Mouse (Mus musculus) heart, embryonic 10.5 days (tissue): ENCODE measurements around the gene Hoxa9. TPM values are rescaled to one million over a fixed set of nuclear protein-coding genes. Genes with fewer than 3 reads are reported as not detected.
A peak's percentile ranks its signal among the peaks of the same experiment; 100 is the strongest.

Experiments used
- DNase-seq: peaks from one replicate; pipeline ENCODE4 v3.0.0-alpha.2; 2017; ENCODE audit warnings: low spot score
- H3K27ac ChIP-seq: fragments of 300-500 bp; sonication (generic); 2 replicates; pipeline ENCODE4 v1.5.1; 2016; ENCODE audit warnings: mild to moderate bottlenecking
- H3K27me3 ChIP-seq: fragments of 300-500 bp; sonication (generic); 2 replicates; pipeline ENCODE4 v1.6.1; 2016; ENCODE audit warnings: mild to moderate bottlenecking; ENCODE audit not compliant: poor library complexity, insufficient read depth, severe bottlenecking
- H3K36me3 ChIP-seq: fragments of 300-500 bp; sonication (generic); 2 replicates; pipeline ENCODE4 v1.6.1; 2016; ENCODE audit warnings: mild to moderate bottlenecking, moderate library complexity
- H3K4me1 ChIP-seq: fragments of 300-500 bp; sonication (generic); 2 replicates; pipeline ENCODE4 v1.6.1; 2016; ENCODE audit warnings: mild to moderate bottlenecking
- H3K4me3 ChIP-seq: fragments of 300-500 bp; sonication (generic); 2 replicates; pipeline ENCODE4 v1.5.1; 2016; ENCODE audit warnings: mild to moderate bottlenecking, moderate library complexity
- H3K9me3 ChIP-seq: fragments of 300-500 bp; sonication (generic); 2 replicates; pipeline ENCODE4 v1.6.1; 2016; ENCODE audit warnings: mild to moderate bottlenecking, moderate library complexity
- WGBS: fragments of 180-500 bp; shearing (Covaris S2); methylation state at CpG from one replicate; pipeline ENCODE4 v1.1.7; 2016; 5-methylcytosine and 5-hydroxymethylcytosine counted together
- microRNA counts: library from miRNA; unstranded; fragments of <30 nt; microRNA quantifications from one replicate; lab custom pipeline; 2017
- microRNA-seq: library from miRNA; unstranded; fragments of <30 nt; microRNA quantifications from one replicate; pipeline ENCODE4, GENCODE M21; 2017
- polyA plus RNA-seq: library from polyadenylated mRNA; unstranded; fragments of >200 nt; fragmentation: Nextera tagmentation; extraction: Ambion mirVana; gene quantifications from 2 replicates; pipeline ENCODE4 v1.2.1, GENCODE M21; 2016

Hoxa9 gene
- polyA plus RNA-seq, 1 experiment from 2014 or later, result 5.6 TPM

GRCm38 (mm10) chr6:52177061-52177735 is 53.7 kb downstream of the Hoxa9 start, which contains the start of gene 5730596B20Rik:
Gene 5730596B20Rik (plus strand): TSS chr6:52177498.
- H3K4me3 ChIP-seq, result peak within 1 kb of the TSS; percentile 62
- H3K27me3 ChIP-seq, result peaks cover 100% of the 10 kb centered on the region
- H3K27ac ChIP-seq, result peak within 1 kb of the TSS; percentile 87
- no peaks in the 10 kb centered on the region for H3K36me3 ChIP-seq
- no peaks in the 10 kb centered on the region for H3K9me3 ChIP-seq
- peaks cover 20% of the 10 kb centered on the region for H3K4me1 ChIP-seq
- peak; percentile 75 for DNase-seq
- under 1% methylated on average over 36 of the region's 36 CpGs for WGBS

GRCm38 (mm10) chr6:52176391-52176790 is 54.5 kb downstream of the Hoxa9 start:
- Histone ChIP-seq H3K36me3 (no peaks in the 10 kb centered on the region), H3K27ac (peak overlapping the region; percentile 87), H3K9me3 (no peaks in the 10 kb centered on the region), H3K4me3 (peak overlapping the region; percentile 62), H3K27me3 (peaks cover 100% of the 10 kb centered on the region), H3K4me1 (peaks cover 28% of the 10 kb centered on the region)
- no peak for DNase-seq
- WGBS, result 1% methylated on average over 6 of the region's 6 CpGs

GRCm38 (mm10) chr6:52175864-52176263 is 55.0 kb downstream of the Hoxa9 start:
- H3K27me3 ChIP-seq, result peaks cover 100% of the 10 kb centered on the region
- H3K27ac ChIP-seq, result peak overlapping the region; percentile 87
- H3K4me3 ChIP-seq, result peak overlapping the region; percentile 62
- 0% methylated on average over 7 of the region's 35 CpGs for WGBS
- no peaks in the 10 kb centered on the region for H3K9me3 ChIP-seq
- H3K36me3 ChIP-seq, result no peaks in the 10 kb centered on the region
- DNase-seq, result peak; percentile 73
- peaks cover 34% of the 10 kb centered on the region for H3K4me1 ChIP-seq

GRCm38 (mm10) chr6:52174968-52175751 is 55.7 kb downstream of the Hoxa9 start:
- Histone ChIP-seq H3K27me3 (peaks cover 100% of the 10 kb centered on the region), H3K4me3 (peak overlapping the region; percentile 62), H3K4me1 (peaks cover 41% of the 10 kb centered on the region), H3K27ac (peak overlapping the region; percentile 87), H3K36me3 (no peaks in the 10 kb centered on the region), H3K9me3 (no peaks in the 10 kb centered on the region)
- peak; percentile 78 for DNase-seq
- 1% methylated on average over 41 of the region's 41 CpGs for WGBS

GRCm38 (mm10) chr6:52173648-52174047 is 57.2 kb downstream of the Hoxa9 start:
- WGBS, result 2% methylated on average over 4 of the region's 4 CpGs
- Histone ChIP-seq H3K27ac (0 out of 2 replicates have a peak overlapping the region, but pooled peaks have one; percentile 32), H3K4me3 (peak overlapping the region; percentile 62)

More at GRCm38 (mm10) chr6:52173648-52174047, 57.2 kb downstream of the Hoxa9 start:
- H3K36me3 ChIP-seq, result no peaks in the 10 kb centered on the region
- H3K9me3 ChIP-seq, result no peaks in the 10 kb centered on the region
- peaks cover 99% of the 10 kb centered on the region for H3K27me3 ChIP-seq
- peaks cover 49% of the 10 kb centered on the region for H3K4me1 ChIP-seq
- no peak for DNase-seq

MicroRNA genes within 50 kb of the gene (microRNA counts, 519-probe panel; counts per million panel counts)
- 4,047 counts per million, percentile 22 among the panel's probes with 10 or more counts for microRNA mmu-miR-196b (lab: Ali Mortazavi, UCI)

Small RNA genes within 50 kb of the gene (microRNA-seq; reads per million reads assigned to microRNA genes)
- gene Mir196b, result 399 reads per million, percentile 69 among the genes with 10 or more reads in this experiment

Other genes starting within 250 kb of the Hoxa9 start
- 11.8 and 26.4 TPM in 2 replicates for gene Skap2, start 218.5 kb downstream of the Hoxa9 start, polyA plus RNA-seq
- gene Hoxa1, start 72.8 kb downstream of the Hoxa9 start, polyA plus RNA-seq, result 1.00 and 4.1 TPM in 2 replicates
- gene Hoxa2, start 66.3 kb downstream of the Hoxa9 start, polyA plus RNA-seq, result 4.3 and 10.3 TPM in 2 replicates
- gene 5730596B20Rik, start 53.6 kb downstream of the Hoxa9 start, polyA plus RNA-seq, result 0.07 and 1.5 TPM in 2 replicates
- 0.17 and 1.4 TPM in 2 replicates for gene Hoxa4, start 39.3 kb downstream of the Hoxa9 start, polyA plus RNA-seq
- 0.58 and 6.0 TPM in 2 replicates for gene Hoxa5, start 26.5 kb downstream of the Hoxa9 start, polyA plus RNA-seq
- 0.30 TPM in 1 of 2 replicates, not detected in the other for gene Hoxa6, start 22.4 kb downstream of the Hoxa9 start, polyA plus RNA-seq
- 0.57 and 3.7 TPM in 2 replicates for gene Hoxa3, start 17.8 kb downstream of the Hoxa9 start, polyA plus RNA-seq
- not detected in 2 replicates for gene Gm28308, start 17.8 kb downstream of the Hoxa9 start, polyA plus RNA-seq
- gene Hoxa7, start 9.2 kb downstream of the Hoxa9 start, polyA plus RNA-seq, result 0.11 and 2.5 TPM in 2 replicates
- 0.30 and 3.6 TPM in 2 replicates for gene Hoxa10, start 9.8 kb upstream of the Hoxa9 start, polyA plus RNA-seq
- 0.06 and 1.7 TPM in 2 replicates for gene Hoxa11, start 14.7 kb upstream of the Hoxa9 start, polyA plus RNA-seq
- not detected in 2 replicates for gene Hoxa13, start 29.8 kb upstream of the Hoxa9 start, polyA plus RNA-seq
- 0.10 TPM in 1 of 2 replicates, not detected in the other for gene Evx1, start 82.4 kb upstream of the Hoxa9 start, polyA plus RNA-seq